Mouse (Mus musculus) liver, adult 2 months (tissue): ENCODE results near the gene Foxg1.

Source experiments
- CTCF ChIP-seq: fragments of 200-500 bp; IDR thresholded peaks from 2 replicates; pipeline ENCODE4 v1.5.1; 2011; ENCODE audit warnings: low read depth, low read length, control low read depth
- POLR2A ChIP-seq: fragments of 200-500 bp; IDR thresholded peaks from 2 replicates; pipeline ENCODE4 v1.6.1; 2011; ENCODE audit warnings: low read length, control low read depth; ENCODE audit not compliant: insufficient read depth; ENCODE audit errors: extremely low read depth

- TF ChIP-seq POLR2A (no peak), CTCF (no peak)
These were observed 18.3 kb downstream of the Foxg1 start for GRCm38 (mm10) chr12:49400853-49401118.
